Mouse (Mus musculus): ENCODE data around the gene Gm8232. TPM values are rescaled to one million over a fixed set of nuclear protein-coding genes. Genes with fewer than 3 reads are reported as not detected.
"Not testable (repeated sequence)": the region's sequence is repeated elsewhere in the genome, so short reads cannot be mapped to it uniquely, and the experiment has no call there.

The Gm8232 gene
- not detected for total RNA-seq (2022)

- DNase-seq: not testable (repeated sequence)
Measured at GRCm38 (mm10) chr14:44433335-44433734, at the start of gene Gm8232. Gene Gm8232 (plus strand): TSS chr14:44433635.

- not testable (repeated sequence) for DNase-seq
Measured at GRCm38 (mm10) chr14:44384233-44384632, 49.2 kb upstream of the Gm8232 start.

GRCm38 (mm10) chr14:44410588-44410987, 22.8 kb upstream of the Gm8232 start, which contains the start of gene Gm3371:
Gene Gm3371 (minus strand): TSS chr14:44410688.
- DNase-seq: not testable (repeated sequence)

Other genes starting within 250 kb of the Gm8232 start
- gene Gm8212, start 236.0 kb upstream of the Gm8232 start, total RNA-seq (2022): not detected
- not detected for gene 4930503E14Rik, start 220.4 kb upstream of the Gm8232 start, total RNA-seq (2022)
- gene Gm8220, start 148.1 kb upstream of the Gm8232 start, total RNA-seq (2022): not detected
- not detected for gene Gm5930, start 95.1 kb upstream of the Gm8232 start, total RNA-seq (2022)
- not detected for gene Gm8229, start 68.3 kb upstream of the Gm8232 start, total RNA-seq (2022)
- gene Gm3371, start 22.9 kb upstream of the Gm8232 start, total RNA-seq (2022): not detected
- not detected for gene BC061237, start 58.8 kb downstream of the Gm8232 start, total RNA-seq (2022)
- gene Gm17093, start 84.6 kb downstream of the Gm8232 start, total RNA-seq (2022): not detected
- gene Gm8247, start 149.5 kb downstream of the Gm8232 start, total RNA-seq (2022): not detected
- not detected for gene Gm5624, start 194.3 kb downstream of the Gm8232 start, total RNA-seq (2022)

Measured in adrenal gland, adult 8-10 months (tissue).